28 mouse cellular contexts compared by ENCODE assay signal in genomic region chr2:165080657-165081056, GRCm38 (mm10). TPM values are rescaled to one million over a fixed set of nuclear protein-coding genes. Genes with fewer than 3 reads are reported as not detected.
"Had no signal": no experiment of that assay in that cellular context is flagged by ENCODE, and none has a peak within 500 bp of the region (broad histone marks: within the 10 kb centered on the region; RNA-seq: fewer than 3 reads in every experiment).

No protein-coding gene starts in this region.

- DNase-seq: kidney, adult 9 months; kidney, postnatal 14 days; kidney, postnatal 4 days; liver; lung, adult 18-20 months; lung, postnatal 14 days; lung, postnatal 4 days; thymus, adult 18-20 months had no signal

RNA-seq across cellular contexts. Expression of gene 1700025C18Rik, which starts 9.9 kb away (rescaled TPM):
- total RNA-seq: layer of hippocampus, adult 18-20 months; layer of hippocampus, postnatal 14 days; left cerebral cortex, postnatal 25 days; megakaryocyte progenitor cell, adult 5-6 weeks; megakaryocyte-erythroid progenitor cell, adult 5-6 weeks; monocyte, adult 5-6 weeks; neutrophil, adult 5-6 weeks had no signal
- polyA plus RNA-seq: kidney, embryonic 16.5 days; limb, embryonic 10.5 days; limb, embryonic 13.5 days; liver, embryonic 12.5 days; liver, embryonic 15.5 days; lung, embryonic 15.5 days; midbrain, embryonic 12.5 days; midbrain, embryonic 16.5 days; myocyte; neural tube, embryonic 13.5 days; small intestine, adult 2 months; spleen, adult 2 months; stomach, embryonic 16.5 days had no signal

RNA-seq across cellular contexts. Expression of gene Cd40, which starts 25.2 kb away (rescaled TPM):
- total RNA-seq: megakaryocyte-erythroid progenitor cell, adult 5-6 weeks had no signal
